Mouse (Mus musculus): ENCODE results near the gene Polr1e. TPM values are rescaled to one million over a fixed set of nuclear protein-coding genes. Genes with fewer than 3 reads are reported as not detected.

Polr1e gene
- polyA plus RNA-seq, 1 experiment = 35.1 TPM

- no peaks in the 10 kb centered on the region for H3K9me3 ChIP-seq (replicated peaks; ENCODE audit: control insufficient read depth, insufficient read depth, low read length, poor library complexity, severe bottlenecking)
- H3K4me1 ChIP-seq (ENCODE audit: control insufficient read depth, insufficient read depth, low read length) = peaks cover 2% of the 10 kb centered on the region
- TF ChIP-seq EP300 (IDR thresholded peaks at IDR 0.05; ENCODE audit: insufficient read depth, low read depth, low read length) (no peak), POLR2A (IDR thresholded peaks at IDR 0.05; ENCODE audit: insufficient read depth, low read length) (no peak), CTCF (IDR thresholded peaks at IDR 0.05; ENCODE audit: low read depth, low read length) (no peak)
- H3K9ac ChIP-seq (ENCODE audit: low read depth, poor library complexity, severe bottlenecking) = no peak overlapping the region
- no peak overlapping the region for H3K4me3 ChIP-seq (ENCODE audit: low read depth, low read length)
- H3K27ac ChIP-seq (ENCODE audit: insufficient read depth, low read length) = no peak overlapping the region
- H3K27me3 ChIP-seq (ENCODE audit: control insufficient read depth, insufficient read depth, low read length, poor library complexity, severe bottlenecking) = no peaks in the 10 kb centered on the region
- no peaks in the 10 kb centered on the region for H3K36me3 ChIP-seq (ENCODE audit: control insufficient read depth, insufficient read depth, low read length, poor library complexity, severe bottlenecking)
Measured at GRCm38 (mm10) chr4:44976026-44976615, 42.3 kb upstream of the Polr1e start.

- Histone ChIP-seq H3K9ac (ENCODE audit: low read depth, poor library complexity, severe bottlenecking) (no peak overlapping the region), H3K9me3 (replicated peaks; ENCODE audit: control insufficient read depth, insufficient read depth, low read length, poor library complexity, severe bottlenecking) (no peaks in the 10 kb centered on the region), H3K27me3 (ENCODE audit: control insufficient read depth, insufficient read depth, low read length, poor library complexity, severe bottlenecking) (no peaks in the 10 kb centered on the region), H3K4me3 (ENCODE audit: low read depth, low read length) (no peak overlapping the region), H3K27ac (ENCODE audit: insufficient read depth, low read length) (no peak overlapping the region), H3K36me3 (ENCODE audit: control insufficient read depth, insufficient read depth, low read length, poor library complexity, severe bottlenecking) (no peaks in the 10 kb centered on the region), H3K4me1 (ENCODE audit: control insufficient read depth, insufficient read depth, low read length) (peaks cover 2% of the 10 kb centered on the region)
- TF ChIP-seq EP300 (IDR thresholded peaks at IDR 0.05; ENCODE audit: insufficient read depth, low read depth, low read length) (no peak), CTCF (IDR thresholded peaks at IDR 0.05; ENCODE audit: low read depth, low read length) (peak; percentile 60), POLR2A (IDR thresholded peaks at IDR 0.05; ENCODE audit: insufficient read depth, low read length) (no peak)
Measured at GRCm38 (mm10) chr4:44976921-44977710, 41.3 kb upstream of the Polr1e start.

GRCm38 (mm10) chr4:44978175-44978574 is 40.2 kb upstream of the Polr1e start:
- no peak for TF ChIP-seq EP300 (IDR thresholded peaks at IDR 0.05; ENCODE audit: insufficient read depth, low read depth, low read length)
- TF ChIP-seq POLR2A (IDR thresholded peaks at IDR 0.05; ENCODE audit: insufficient read depth, low read length) = no peak
- no peak for TF ChIP-seq CTCF (IDR thresholded peaks at IDR 0.05; ENCODE audit: low read depth, low read length)
- H3K4me1 ChIP-seq (ENCODE audit: control insufficient read depth, insufficient read depth, low read length) = peaks cover 9% of the 10 kb centered on the region
- H3K27me3 ChIP-seq (ENCODE audit: control insufficient read depth, insufficient read depth, low read length, poor library complexity, severe bottlenecking) = no peaks in the 10 kb centered on the region
- no peaks in the 10 kb centered on the region for H3K9me3 ChIP-seq (replicated peaks; ENCODE audit: control insufficient read depth, insufficient read depth, low read length, poor library complexity, severe bottlenecking)
- no peak overlapping the region for H3K27ac ChIP-seq (ENCODE audit: insufficient read depth, low read length)
- H3K4me3 ChIP-seq (ENCODE audit: low read depth, low read length) = no peak overlapping the region
- H3K9ac ChIP-seq (ENCODE audit: low read depth, poor library complexity, severe bottlenecking) = no peak overlapping the region
- H3K36me3 ChIP-seq (ENCODE audit: control insufficient read depth, insufficient read depth, low read length, poor library complexity, severe bottlenecking) = no peaks in the 10 kb centered on the region

GRCm38 (mm10) chr4:44979794-44980338 is 38.5 kb upstream of the Polr1e start:
- TF ChIP-seq EP300 (IDR thresholded peaks at IDR 0.05; ENCODE audit: insufficient read depth, low read depth, low read length) = no peak
- TF ChIP-seq CTCF (IDR thresholded peaks at IDR 0.05; ENCODE audit: low read depth, low read length) = no peak
- no peak for TF ChIP-seq POLR2A (IDR thresholded peaks at IDR 0.05; ENCODE audit: insufficient read depth, low read length)
- Histone ChIP-seq H3K4me1 (ENCODE audit: control insufficient read depth, insufficient read depth, low read length) (peaks cover 7% of the 10 kb centered on the region), H3K4me3 (ENCODE audit: low read depth, low read length) (no peak overlapping the region), H3K27ac (ENCODE audit: insufficient read depth, low read length) (no peak overlapping the region), H3K9ac (ENCODE audit: low read depth, poor library complexity, severe bottlenecking) (no peak overlapping the region), H3K36me3 (ENCODE audit: control insufficient read depth, insufficient read depth, low read length, poor library complexity, severe bottlenecking) (no peaks in the 10 kb centered on the region), H3K27me3 (ENCODE audit: control insufficient read depth, insufficient read depth, low read length, poor library complexity, severe bottlenecking) (no peaks in the 10 kb centered on the region), H3K9me3 (replicated peaks; ENCODE audit: control insufficient read depth, insufficient read depth, low read length, poor library complexity, severe bottlenecking) (no peaks in the 10 kb centered on the region)

GRCm38 (mm10) chr4:44981280-44981973 is 37.0 kb upstream of the Polr1e start, which contains the start of gene Grhpr:
Gene Grhpr, plus strand, starts transcription at chr4:44981395.
- no peak within 1 kb of the TSS for H3K27ac ChIP-seq (ENCODE audit: insufficient read depth, low read length)
- H3K27me3 ChIP-seq (ENCODE audit: control insufficient read depth, insufficient read depth, low read length, poor library complexity, severe bottlenecking) = no peaks in the 10 kb centered on the region
- TF ChIP-seq EP300 (IDR thresholded peaks at IDR 0.05; ENCODE audit: insufficient read depth, low read depth, low read length) (no peak), POLR2A (IDR thresholded peaks at IDR 0.05; ENCODE audit: insufficient read depth, low read length) (peak; percentile 52)
- H3K9me3 ChIP-seq (replicated peaks; ENCODE audit: control insufficient read depth, insufficient read depth, low read length, poor library complexity, severe bottlenecking) = no peaks in the 10 kb centered on the region
- H3K9ac ChIP-seq (ENCODE audit: low read depth, poor library complexity, severe bottlenecking) = peak within 1 kb of the TSS; percentile 60
- peak within 1 kb of the TSS; percentile 84 for H3K4me3 ChIP-seq (ENCODE audit: low read depth, low read length)
- peaks cover 7% of the 10 kb centered on the region for H3K4me1 ChIP-seq (ENCODE audit: control insufficient read depth, insufficient read depth, low read length)
- H3K36me3 ChIP-seq (ENCODE audit: control insufficient read depth, insufficient read depth, low read length, poor library complexity, severe bottlenecking) = no peaks in the 10 kb centered on the region
